Mouse (Mus musculus): ENCODE data around the gene Gm47429.

GRCm38 (mm10) chr13:50418421-50418820 is 25.3 kb downstream of the Gm47429 start:
- TF ChIP-seq CTCF (IDR thresholded peaks at IDR 0.05; ENCODE audit: control insufficient read depth, insufficient read depth, insufficient replicate concordance, low read depth, low read length) (no peak), POLR2A (IDR thresholded peaks at IDR 0.05; ENCODE audit: control insufficient read depth, low read depth, low read length) (no peak)
